ENCODE assay signal across 8 mouse cellular contexts in the genomic region with DNA sequence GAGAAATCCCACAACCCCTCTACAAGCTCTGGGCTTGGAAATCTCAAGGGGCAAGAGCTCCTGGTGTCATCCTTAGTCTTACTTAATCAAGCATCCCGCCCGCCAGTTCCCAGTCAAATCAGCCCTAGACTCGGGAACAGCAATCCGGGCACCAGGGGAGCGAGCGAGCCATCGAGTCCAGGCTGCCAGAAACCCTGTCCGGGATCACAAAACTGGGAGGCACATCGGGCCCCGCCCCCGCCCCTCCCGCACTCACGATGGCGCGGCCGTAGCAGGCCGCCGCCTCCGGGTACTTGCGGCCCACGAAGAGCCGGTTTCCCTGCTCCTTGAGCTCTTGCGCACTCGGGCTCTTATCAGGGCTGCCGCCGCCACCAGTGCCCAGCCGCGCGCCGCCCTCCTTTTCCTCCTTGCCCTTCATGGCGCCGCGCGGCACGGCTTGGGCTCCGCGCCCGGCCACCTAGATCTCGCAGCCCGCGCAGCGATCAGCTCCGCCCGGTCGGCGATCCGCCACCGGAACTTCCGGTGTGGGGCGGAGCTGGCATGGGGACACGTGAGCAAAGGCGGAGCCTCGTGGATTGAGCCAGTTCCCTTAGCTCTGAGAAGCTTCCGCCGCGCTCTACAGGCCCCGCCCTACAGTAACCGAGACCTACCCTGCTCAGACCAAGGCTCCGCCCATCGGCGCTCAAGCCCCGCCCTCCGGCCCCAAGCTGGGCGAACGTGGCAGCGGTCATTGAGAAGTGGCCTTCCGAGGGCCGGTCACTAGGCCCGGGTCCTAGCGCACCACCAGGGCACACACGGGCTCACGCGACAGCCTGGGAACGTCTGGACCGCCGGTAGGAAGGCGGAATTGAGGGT. TPM values are rescaled to one million over a fixed set of nuclear protein-coding genes. Genes with fewer than 3 reads are reported as not detected.
A peak's percentile ranks its signal among the peaks of the same experiment; 100 is the strongest.
DNase-seq lines count a peak whose midpoint lies in the region; ATAC-seq and TF ChIP-seq lines count a peak whose summit lies in the region.

No protein-coding gene starts in this region.

- H3K4me3 ChIP-seq in forebrain, embryonic 15.5 days, result peak overlapping the region; percentile 55
- peak overlapping the region; percentile 87 for H3K4me3 ChIP-seq in layer of hippocampus, adult 2 months
- peak overlapping the region; percentile 82 for H3K4me3 ChIP-seq in lung, embryonic 14.5 days (ENCODE audit: low read depth, low read length)
- H3K4me3 ChIP-seq in olfactory bulb, adult 2 months (ENCODE audit: insufficient read depth, low read depth, low read length), result peak overlapping the region; percentile 81
- peak overlapping the region; percentile 93 for H3K4me3 ChIP-seq in thymus, adult 2 months (ENCODE audit: control insufficient read depth, insufficient read depth, low read length)

- WGBS in forebrain, embryonic 15.5 days, result 0% methylated on average over 75 of the region's 77 CpGs
- under 1% methylated on average over 76 of the region's 77 CpGs for WGBS in lung, embryonic 14.5 days
- under 1% methylated on average over 76 of the region's 77 CpGs for WGBS in olfactory bulb, adult 2 months
- under 1% methylated on average over 76 of the region's 77 CpGs for WGBS in thymus, adult 2 months

- H3K9ac ChIP-seq in forebrain, embryonic 15.5 days (replicated peaks), result peak overlapping the region; percentile 68
- H3K9ac ChIP-seq in lung, embryonic 14.5 days, result peak overlapping the region; percentile 79

- intact Hi-C loops in heart, postnatal 36 days (cut with DNase I), result no loop called here

- peaks cover 22% of the 10 kb centered on the region for H3K36me3 ChIP-seq in forebrain, embryonic 15.5 days
- H3K36me3 ChIP-seq in lung, embryonic 14.5 days (ENCODE audit: insufficient read depth), result peaks cover 47% of the 10 kb centered on the region
- peaks cover 4% of the 10 kb centered on the region; the same call in 1 of the 2 replicates for H3K36me3 ChIP-seq in thymus, adult 2 months (ENCODE audit: control insufficient read depth, insufficient read depth, low read length)

- peak overlapping the region; percentile 93 for H3K27ac ChIP-seq in forebrain, embryonic 15.5 days (replicated peaks)
- H3K27ac ChIP-seq in layer of hippocampus, adult 2 months, result peak overlapping the region; percentile 99
- H3K27ac ChIP-seq in lung, embryonic 14.5 days (ENCODE audit: low read depth), result peak overlapping the region; percentile 97
- peak overlapping the region; percentile 97 for H3K27ac ChIP-seq in olfactory bulb, adult 2 months (ENCODE audit: insufficient read depth, low read depth, low read length)
- no peak overlapping the region for H3K27ac ChIP-seq in thymus, adult 2 months (ENCODE audit: control insufficient read depth, insufficient read depth, low read length)

- DNase-seq in ES-CJ7 (ENCODE audit: low read depth, low spot score), result peak; percentile 98
- peak; percentile 99 for DNase-seq in cerebellum, adult 11 months
- peak; percentile 99 to 100 for DNase-seq in heart, postnatal 36 days
- peak; percentile 97 to 98 for DNase-seq in layer of hippocampus, adult 2 months (ENCODE audit: low spot score in 2 of 2)
- DNase-seq in lung, embryonic 14.5 days, result peak; percentile 100
- peak; percentile 98 for DNase-seq in thymus, adult 2 months

- peaks cover 84% of the 10 kb centered on the region for H3K4me1 ChIP-seq in forebrain, embryonic 15.5 days
- peaks cover 48% of the 10 kb centered on the region for H3K4me1 ChIP-seq in lung, embryonic 14.5 days (ENCODE audit: insufficient read depth)
- peaks cover 70% of the 10 kb centered on the region for H3K4me1 ChIP-seq in olfactory bulb, adult 2 months (ENCODE audit: control insufficient read depth, insufficient read depth, low read length)
- H3K4me1 ChIP-seq in thymus, adult 2 months (replicated peaks; ENCODE audit: control insufficient read depth, insufficient read depth, low read length), result peaks cover 56% of the 10 kb centered on the region

- no peaks in the 10 kb centered on the region for H3K9me3 ChIP-seq in forebrain, embryonic 15.5 days
- H3K9me3 ChIP-seq in lung, embryonic 14.5 days (ENCODE audit: low read depth, low read length), result no peaks in the 10 kb centered on the region

- H3K4me2 ChIP-seq in forebrain, embryonic 15.5 days (replicated peaks), result peak overlapping the region; percentile 87
- peak overlapping the region; percentile 98 for H3K4me2 ChIP-seq in lung, embryonic 14.5 days

- TF ChIP-seq CTCF in layer of hippocampus, adult 2 months (conservative IDR thresholded peaks at IDR 0.05), result no peak
- no peak for TF ChIP-seq CTCF in lung, embryonic 14.5 days (IDR thresholded peaks at IDR 0.05; ENCODE audit: low read depth)
- TF ChIP-seq CTCF in olfactory bulb, adult 2 months (IDR thresholded peaks at IDR 0.05; ENCODE audit: insufficient read depth, low read depth, low read length), result no peak
- peak; percentile 53 for TF ChIP-seq CTCF in thymus, adult 2 months (IDR thresholded peaks at IDR 0.05; ENCODE audit: borderline replicate concordance, control insufficient read depth, extremely low read depth, insufficient read depth, low read length, poor library complexity)

- no peaks in the 10 kb centered on the region for H3K27me3 ChIP-seq in forebrain, embryonic 15.5 days
- H3K27me3 ChIP-seq in lung, embryonic 14.5 days (ENCODE audit: insufficient read depth, low read length), result no peaks in the 10 kb centered on the region
- H3K27me3 ChIP-seq in thymus, adult 2 months (ENCODE audit: control insufficient read depth, insufficient read depth, low read length), result no peaks in the 10 kb centered on the region

- ATAC-seq in forebrain, embryonic 15.5 days (replicated peaks), result peak; percentile 90
- ATAC-seq in lung, embryonic 14.5 days (ENCODE audit: insufficient read depth), result peak; percentile 88

- peak; percentile 89 for TF ChIP-seq POLR2A in olfactory bulb, adult 2 months (IDR thresholded peaks at IDR 0.05; ENCODE audit: insufficient read depth, low read depth, low read length)
- TF ChIP-seq POLR2A in thymus, adult 2 months (IDR thresholded peaks at IDR 0.05; ENCODE audit: control insufficient read depth, extremely low read depth, insufficient read depth, low read length, poor library complexity), result peak; percentile 79

RNA-seq across cellular contexts. Expression of a gene that starts 0.5 kb away (rescaled TPM):
- 308 and 313 TPM in 2 replicates for polyA plus RNA-seq in forebrain, embryonic 15.5 days (2015; fragmentation: Nextera tagmentation; extraction: Ambion mirVana)
- total RNA-seq in heart, postnatal 36 days (2021), result 100 to 1,000 TPM; 111 to 116 TPM
- 100 to 1,000 TPM; 164 to 175 TPM for total RNA-seq in layer of hippocampus, adult 2 months (2021)
- polyA plus RNA-seq in lung, embryonic 14.5 days (2014; fragmentation: Nextera tagmentation; extraction: Ambion mirVana), result 335 and 367 TPM in 2 replicates
- polyA plus RNA-seq in olfactory bulb, adult 2 months (2012; ENCODE audit: insufficient read depth, insufficient read length, low replicate concordance, missing spikeins), result not detected in 2 replicates
- 162 and 190 TPM in 2 replicates for polyA plus RNA-seq in thymus, adult 2 months (2012; rRNA removed)

RNA-seq across cellular contexts. Expression of a gene that starts 4.0 kb away (rescaled TPM):
- polyA plus RNA-seq in forebrain, embryonic 15.5 days (2015; fragmentation: Nextera tagmentation; extraction: Ambion mirVana), result 65.9 and 67.0 TPM in 2 replicates
- 10 to 100 TPM; 30.8 to 35.3 TPM for total RNA-seq in heart, postnatal 36 days (2021)
- total RNA-seq in layer of hippocampus, adult 2 months (2021), result 10 to 100 TPM; 58.0 to 61.1 TPM
- 39.5 and 40.6 TPM in 2 replicates for polyA plus RNA-seq in lung, embryonic 14.5 days (2014; fragmentation: Nextera tagmentation; extraction: Ambion mirVana)
- polyA plus RNA-seq in olfactory bulb, adult 2 months (2012; ENCODE audit: insufficient read depth, insufficient read length, low replicate concordance, missing spikeins), result not detected in 2 replicates
- polyA plus RNA-seq in thymus, adult 2 months (2012; rRNA removed), result 78.1 and 83.2 TPM in 2 replicates

RNA-seq across cellular contexts. Expression of a gene that starts 4.4 kb away (rescaled TPM):
- 29.1 and 30.8 TPM in 2 replicates for polyA plus RNA-seq in forebrain, embryonic 15.5 days (2015; fragmentation: Nextera tagmentation; extraction: Ambion mirVana)
- 1 to 10 TPM; 1.4 to 1.9 TPM for total RNA-seq in heart, postnatal 36 days (2021)
- 10 to 100 TPM; 43.0 to 44.8 TPM for total RNA-seq in layer of hippocampus, adult 2 months (2021)
- polyA plus RNA-seq in lung, embryonic 14.5 days (2014; fragmentation: Nextera tagmentation; extraction: Ambion mirVana), result 1.8 and 2.0 TPM in 2 replicates
- polyA plus RNA-seq in olfactory bulb, adult 2 months (2012; ENCODE audit: insufficient read depth, insufficient read length, low replicate concordance, missing spikeins), result not detected in 2 replicates
- polyA plus RNA-seq in thymus, adult 2 months (2012; rRNA removed), result 20.6 and 29.2 TPM in 2 replicates

RNA-seq across cellular contexts. Expression of a gene that starts 8.9 kb away (rescaled TPM):
- 8.3 and 10.1 TPM in 2 replicates for polyA plus RNA-seq in forebrain, embryonic 15.5 days (2015; fragmentation: Nextera tagmentation; extraction: Ambion mirVana)
- 1 to 10 TPM; 2.2 to 3.3 TPM for total RNA-seq in heart, postnatal 36 days (2021)
- total RNA-seq in layer of hippocampus, adult 2 months (2021), result 10 to 100 TPM; 30.0 to 33.9 TPM
- polyA plus RNA-seq in lung, embryonic 14.5 days (2014; fragmentation: Nextera tagmentation; extraction: Ambion mirVana), result 1.0 and 1.4 TPM in 2 replicates
- not detected in 2 replicates for polyA plus RNA-seq in olfactory bulb, adult 2 months (2012; ENCODE audit: insufficient read depth, insufficient read length, low replicate concordance, missing spikeins)
- 125 and 126 TPM in 2 replicates for polyA plus RNA-seq in thymus, adult 2 months (2012; rRNA removed)

RNA-seq across cellular contexts. Expression of a gene that starts 9.2 kb away (rescaled TPM):
- polyA plus RNA-seq in forebrain, embryonic 15.5 days (2015; fragmentation: Nextera tagmentation; extraction: Ambion mirVana), result 34.2 and 34.3 TPM in 2 replicates
- total RNA-seq in heart, postnatal 36 days (2021), result 10 to 100 TPM; 10.5 to 11.4 TPM
- 10 to 100 TPM; 27.9 to 28.9 TPM for total RNA-seq in layer of hippocampus, adult 2 months (2021)
- 24.6 and 26.0 TPM in 2 replicates for polyA plus RNA-seq in lung, embryonic 14.5 days (2014; fragmentation: Nextera tagmentation; extraction: Ambion mirVana)
- polyA plus RNA-seq in olfactory bulb, adult 2 months (2012; ENCODE audit: insufficient read depth, insufficient read length, low replicate concordance, missing spikeins), result not detected in 2 replicates
- 86.3 and 89.1 TPM in 2 replicates for polyA plus RNA-seq in thymus, adult 2 months (2012; rRNA removed)

Comparison
In these comparisons a context has a peak if more than half of its experiments do, and no peak if none do; other contexts are left out.
1. RNA of a gene that starts 4.0 kb away (polyA plus RNA-seq): 78.1 to 83.2 TPM in thymus, adult 2 months, 65.9 to 67.0 TPM in forebrain, embryonic 15.5 days and 39.5 to 40.6 TPM in lung, embryonic 14.5 days; not detected in olfactory bulb, adult 2 months; every median in the first group is over 10 times any median in the second.
2. Peak in every context shown above with its lines, with median percentiles within 50 percentile points of each other: DNase-seq and H3K4me3 ChIP-seq.